Mouse (Mus musculus) frontal cortex, adult 2 months (tissue): ENCODE results near the gene Ferd3l. TPM values are rescaled to one million over a fixed set of nuclear protein-coding genes. Genes with fewer than 3 reads are reported as not detected.

Experiments
- DNase-seq, 2 experiments: peaks; one replicate each; pipeline ENCODE4 v3.0.0; 2022; ENCODE audit warnings: low spot score in 1 of 2; ENCODE audit errors: extremely low spot score in 1 of 2
- polyA plus RNA-seq: library from polyadenylated mRNA; depleted of rRNA; stranded (reverse); fragments of >200 nt; gene quantifications from 2 replicates; pipeline ENCODE4 v1.2.3, GENCODE M21; 2012; rRNA removed

The Ferd3l gene
- polyA plus RNA-seq, 1 experiment: not detected

DNA sequence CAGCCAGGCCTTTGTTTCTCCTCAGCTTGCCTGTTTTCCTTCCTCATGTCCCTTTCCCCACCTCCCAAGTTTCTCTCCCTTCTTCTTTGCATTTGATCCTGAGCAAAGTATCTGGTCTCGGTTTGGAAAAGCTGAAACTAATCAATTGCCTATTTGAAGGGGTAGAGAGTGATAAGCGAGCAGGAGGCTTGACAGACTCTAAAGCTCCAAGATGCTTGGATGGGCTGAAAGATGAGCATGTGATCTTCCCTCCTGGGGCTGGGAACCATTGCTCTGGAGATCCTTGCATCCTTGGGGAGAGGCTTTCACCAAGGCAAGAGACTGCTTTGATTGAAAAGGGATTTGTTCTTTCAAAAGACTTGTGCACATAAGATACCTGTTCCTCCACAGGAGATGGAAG, 36.2 kb downstream of the Ferd3l start:
- no peak for DNase-seq

GRCm38 (mm10) chr12:33965661-33966360, 37.6 kb downstream of the Ferd3l start:
- DNase-seq: no peak

GRCm38 (mm10) chr12:33966490-33967415, 38.5 kb downstream of the Ferd3l start:
- DNase-seq: no peak

GRCm38 (mm10) chr12:33967514-33967913, 39.3 kb downstream of the Ferd3l start:
- no peak for DNase-seq

DNA sequence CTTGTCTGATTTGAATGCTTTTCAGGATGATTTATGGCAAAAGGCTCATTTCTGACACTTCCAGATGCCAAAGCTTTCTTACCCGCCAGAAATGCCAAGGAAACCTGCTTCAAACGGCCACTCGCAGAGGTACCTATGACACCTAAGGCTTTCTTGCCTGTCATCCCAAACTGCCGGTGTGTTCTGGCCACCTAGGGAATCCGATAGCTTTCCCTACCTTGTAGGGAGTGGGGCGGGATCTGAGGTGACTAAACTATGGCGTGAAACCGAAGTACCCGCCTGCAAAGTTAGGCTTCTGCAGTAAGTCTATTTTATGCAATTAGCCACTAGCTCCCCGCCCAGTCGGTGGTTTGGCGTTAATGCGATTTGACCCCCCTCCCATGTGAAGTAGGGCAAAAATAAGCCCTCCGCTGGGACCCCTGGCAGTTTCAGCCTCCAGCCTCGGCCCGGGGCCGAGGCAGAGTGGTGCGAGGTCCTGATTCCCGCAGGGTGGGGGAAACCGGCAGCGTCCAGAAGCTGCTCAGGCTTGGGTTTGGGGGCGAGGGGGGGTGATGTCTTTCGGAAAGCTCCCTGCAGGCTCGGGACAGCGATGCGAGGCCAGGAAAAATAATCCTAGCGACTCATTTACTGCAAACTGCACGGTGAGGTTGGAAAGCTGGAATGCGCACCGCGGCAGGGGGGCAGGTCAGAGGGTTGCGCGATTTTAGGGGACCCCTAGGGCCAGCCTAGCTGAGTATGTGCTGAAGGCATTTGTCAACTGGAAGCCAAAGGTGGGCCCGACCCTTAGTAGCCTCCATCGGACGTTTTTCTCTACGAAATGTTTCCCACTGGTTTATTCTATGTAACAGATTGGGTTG, 40.0 kb downstream of the Ferd3l start:
- DNase-seq: no peak

DNA sequence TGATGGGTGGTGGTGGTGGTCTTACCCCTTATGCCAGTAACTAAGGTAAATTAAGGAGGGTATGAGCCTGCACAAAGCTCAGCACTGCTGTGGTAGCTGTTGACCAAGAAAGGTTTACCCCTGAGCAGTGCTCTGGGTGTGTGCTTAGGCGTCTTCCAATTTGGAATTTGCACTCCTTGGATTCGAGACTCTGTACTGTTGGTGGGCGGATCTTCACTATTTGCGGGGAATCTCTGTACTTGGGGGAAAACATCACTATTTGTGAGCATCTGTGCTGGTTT, 40.6 kb downstream of the Ferd3l start:
- no peak for DNase-seq

Other genes with a start within 250 kb of the Ferd3l start
- gene Twist1, start 29.2 kb downstream of the Ferd3l start, polyA plus RNA-seq: 0.95 and 1.1 TPM in 2 replicates